Mouse (Mus musculus): Measurements from ENCODE around the gene Crlf3. TPM values are rescaled to one million over a fixed set of nuclear protein-coding genes. Genes with fewer than 3 reads are reported as not detected.
A peak's percentile ranks its signal among the peaks of the same experiment; 100 is the strongest.

The Crlf3 gene
- 53.8 and 57.1 TPM in 2 replicates for polyA plus RNA-seq (2014; fragmentation: Nextera tagmentation; extraction: Ambion mirVana)

DNA sequence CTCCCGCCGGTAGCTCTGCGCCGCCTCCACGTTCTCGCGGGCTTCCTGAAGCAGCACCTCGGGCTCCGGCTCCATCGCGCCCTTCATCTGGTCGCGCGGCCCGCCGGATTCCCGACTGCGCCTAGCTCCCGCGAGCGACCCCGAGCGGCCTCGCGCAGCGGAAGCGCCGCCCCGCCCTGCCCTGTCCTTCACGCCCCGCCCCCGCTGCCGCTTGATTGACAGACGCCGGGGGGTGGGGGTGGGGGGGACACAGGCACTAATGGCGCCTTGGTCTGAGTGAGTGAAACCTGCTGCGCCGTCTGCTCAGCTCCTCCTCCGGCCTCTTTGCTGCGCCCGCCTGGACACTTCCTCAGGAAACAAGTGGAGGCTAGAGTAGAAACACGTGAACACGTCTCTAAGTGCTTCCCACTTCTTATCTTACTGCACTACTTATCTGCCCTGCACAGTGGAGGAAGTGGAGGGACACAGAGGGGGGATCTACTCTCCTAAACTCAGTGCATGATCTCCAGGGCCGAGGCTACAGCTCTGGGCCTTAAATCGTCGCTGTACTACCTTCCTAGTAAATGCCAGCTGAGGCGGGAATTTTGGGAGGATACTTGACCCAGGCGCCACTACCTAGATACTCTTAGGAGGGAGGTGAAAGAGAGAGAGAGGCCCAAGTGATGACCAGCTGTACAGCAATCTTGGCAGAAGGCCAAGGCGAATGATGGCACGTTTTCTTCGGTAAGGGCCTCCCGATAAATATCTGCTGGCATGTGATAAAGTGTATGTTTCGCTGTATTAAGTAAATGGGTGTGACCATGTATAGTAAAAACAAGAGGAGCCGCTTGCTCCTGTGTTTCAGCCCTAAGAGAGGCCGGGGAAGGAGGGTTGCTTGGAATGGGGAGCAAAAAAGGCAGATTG, at the start of gene Crlf3:
TSS of gene Crlf3 (minus strand) at position 166 of the 903 bp plus-strand sequence.
- peak; percentile 95 for DNase-seq (ENCODE audit: low spot score)
- H3K4me2 ChIP-seq (ENCODE audit: low read depth, low read length) = peak within 1 kb of the TSS; percentile 69
- WGBS = 7% methylated on average over 54 of the region's 55 CpGs
- H3K27me3 ChIP-seq (ENCODE audit: control insufficient read depth, insufficient read depth, low read length) = no peaks in the 10 kb centered on the region
- H3K36me3 ChIP-seq (replicated peaks; ENCODE audit: control insufficient read depth, insufficient read depth, low read depth, low read length) = no peaks in the 10 kb centered on the region
- ATAC-seq (replicated peaks; ENCODE audit: insufficient number of reproducible peaks, low FRiP score, low TSS enrichment, low read depth) = peak; percentile 91
- H3K9ac ChIP-seq (replicated peaks; ENCODE audit: low read length) = peak within 1 kb of the TSS; percentile 97
- H3K9me3 ChIP-seq (replicated peaks; ENCODE audit: control insufficient read depth, low read length) = no peaks in the 10 kb centered on the region
- H3K4me3 ChIP-seq (ENCODE audit: low read depth, low read length) = peak within 1 kb of the TSS; percentile 92
- H3K4me1 ChIP-seq (ENCODE audit: control insufficient read depth, insufficient read depth, low read length) = no peaks in the 10 kb centered on the region
- peak within 1 kb of the TSS; percentile 95 for H3K27ac ChIP-seq (replicated peaks; ENCODE audit: low read depth, low read length)

DNA sequence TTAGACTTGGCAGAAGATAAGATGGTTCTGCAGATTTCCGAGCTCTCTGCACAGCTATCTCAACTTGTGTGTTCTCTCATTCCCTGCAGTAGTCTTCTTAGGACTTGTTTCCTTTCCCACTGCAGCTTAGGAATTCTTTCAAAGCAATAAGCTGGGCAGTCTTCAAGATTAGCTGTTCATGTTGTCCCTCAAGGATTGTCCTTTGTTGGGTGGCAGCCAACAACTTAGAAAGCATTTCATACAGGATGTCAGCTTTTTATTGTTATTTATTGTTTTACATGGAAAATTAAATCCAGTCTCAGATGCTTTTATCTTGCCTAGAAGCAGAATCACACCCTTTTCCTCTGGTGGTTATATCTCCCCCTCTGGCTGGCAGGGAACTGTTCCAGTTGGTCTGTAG, 35.6 kb upstream of the Crlf3 start:
- H3K36me3 ChIP-seq (replicated peaks; ENCODE audit: control insufficient read depth, insufficient read depth, low read depth, low read length) = peaks cover 5% of the 10 kb centered on the region
- no peaks in the 10 kb centered on the region for H3K9me3 ChIP-seq (replicated peaks; ENCODE audit: control insufficient read depth, low read length)
- no peaks in the 10 kb centered on the region for H3K4me1 ChIP-seq (ENCODE audit: control insufficient read depth, insufficient read depth, low read length)
- no peak overlapping the region for H3K9ac ChIP-seq (replicated peaks; ENCODE audit: low read length)
- WGBS = 91% methylated on average over 1 of the region's 1 CpGs
- DNase-seq (ENCODE audit: low spot score) (no peak), ATAC-seq (replicated peaks; ENCODE audit: insufficient number of reproducible peaks, low FRiP score, low TSS enrichment, low read depth) (no peak)
- H3K27me3 ChIP-seq (ENCODE audit: control insufficient read depth, insufficient read depth, low read length) = no peaks in the 10 kb centered on the region
- no peak overlapping the region for H3K4me3 ChIP-seq (ENCODE audit: low read depth, low read length)
- H3K27ac ChIP-seq (replicated peaks; ENCODE audit: low read depth, low read length) = no peak overlapping the region
- H3K4me2 ChIP-seq (ENCODE audit: low read depth, low read length) = no peak overlapping the region

DNA sequence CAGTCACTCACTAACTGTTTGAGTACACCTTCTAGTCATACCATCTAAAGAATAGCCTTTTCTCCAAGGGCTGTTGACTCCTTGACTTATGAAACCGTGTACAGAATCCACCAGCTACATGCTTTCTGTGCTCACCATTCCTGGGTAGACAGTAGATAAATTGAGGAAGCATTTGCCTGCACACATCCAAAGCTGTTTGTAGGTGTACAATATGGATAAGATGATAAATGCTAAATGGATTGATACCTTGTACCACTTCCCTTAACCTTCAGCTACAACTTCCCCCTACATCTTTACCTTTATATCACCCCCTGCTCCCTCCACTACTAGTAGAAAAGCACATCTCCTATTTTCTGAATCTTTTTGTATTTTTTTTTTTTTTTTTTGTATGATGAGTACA, 23.6 kb upstream of the Crlf3 start:
- no peak overlapping the region for H3K27ac ChIP-seq (replicated peaks; ENCODE audit: low read depth, low read length)
- no peak overlapping the region for H3K4me2 ChIP-seq (ENCODE audit: low read depth, low read length)
- H3K36me3 ChIP-seq (replicated peaks; ENCODE audit: control insufficient read depth, insufficient read depth, low read depth, low read length) = peaks cover 2% of the 10 kb centered on the region
- 90% methylated on average over 1 of the region's 1 CpGs for WGBS
- no peak overlapping the region for H3K4me3 ChIP-seq (ENCODE audit: low read depth, low read length)
- DNase-seq (ENCODE audit: low spot score) = no peak
- H3K9me3 ChIP-seq (replicated peaks; ENCODE audit: control insufficient read depth, low read length) = no peaks in the 10 kb centered on the region
- ATAC-seq (replicated peaks; ENCODE audit: insufficient number of reproducible peaks, low FRiP score, low TSS enrichment, low read depth) = no peak
- H3K9ac ChIP-seq (replicated peaks; ENCODE audit: low read length) = no peak overlapping the region
- H3K27me3 ChIP-seq (ENCODE audit: control insufficient read depth, insufficient read depth, low read length) = no peaks in the 10 kb centered on the region
- H3K4me1 ChIP-seq (ENCODE audit: control insufficient read depth, insufficient read depth, low read length) = no peaks in the 10 kb centered on the region

DNA sequence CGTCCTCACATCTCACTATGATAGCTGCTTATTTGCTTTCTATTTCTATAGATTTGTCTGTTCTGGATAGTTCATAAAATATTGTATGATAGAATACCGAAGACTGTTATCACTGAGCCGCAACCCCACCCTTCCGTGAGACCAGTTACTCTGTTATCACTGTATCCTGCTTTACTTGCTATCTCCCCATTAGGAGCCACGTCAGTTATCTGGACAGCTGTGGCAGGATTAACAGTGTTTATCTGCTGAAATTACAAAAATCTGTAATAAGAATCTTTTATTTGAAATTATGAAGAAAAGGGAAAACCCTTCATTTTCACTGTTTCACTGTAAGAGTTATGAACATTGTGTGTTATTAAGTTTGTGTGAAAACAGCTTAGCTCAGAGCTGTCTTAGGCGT, 20.5 kb upstream of the Crlf3 start:
- ATAC-seq (replicated peaks; ENCODE audit: insufficient number of reproducible peaks, low FRiP score, low TSS enrichment, low read depth) = no peak
- WGBS = 90% methylated on average over 6 of the region's 6 CpGs

DNA sequence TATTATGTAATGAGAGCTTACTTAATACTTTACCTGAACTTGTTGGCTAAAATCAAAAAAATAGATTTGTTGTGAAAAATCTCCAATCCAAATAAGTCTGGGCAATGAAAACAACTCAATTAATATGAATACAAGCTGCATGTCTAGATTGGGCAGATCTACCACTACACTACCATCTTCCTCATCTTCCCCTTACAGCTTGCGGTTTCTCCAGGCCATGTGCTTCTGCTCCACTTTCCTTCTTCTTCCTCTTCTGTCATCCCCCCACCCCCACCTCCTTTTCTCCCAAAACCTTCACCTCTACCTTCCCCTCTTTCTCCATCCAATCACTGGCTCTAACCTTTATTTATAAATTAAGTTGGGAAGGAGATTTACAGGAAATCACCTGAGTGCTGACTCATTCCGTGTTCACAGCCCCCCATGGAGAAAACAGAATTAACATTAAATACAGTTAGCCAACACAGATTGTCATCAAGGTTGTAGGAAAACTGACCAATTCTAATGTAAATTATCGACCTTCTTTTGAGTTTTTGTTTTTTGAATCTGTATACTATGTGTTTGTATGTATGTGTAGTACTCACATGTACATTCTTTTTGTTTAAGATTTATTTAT, 17.8 kb upstream of the Crlf3 start:
- Histone ChIP-seq H3K36me3 (replicated peaks; ENCODE audit: control insufficient read depth, insufficient read depth, low read depth, low read length) (peaks cover 2% of the 10 kb centered on the region), H3K4me3 (ENCODE audit: low read depth, low read length) (no peak overlapping the region), H3K4me1 (ENCODE audit: control insufficient read depth, insufficient read depth, low read length) (no peaks in the 10 kb centered on the region), H3K4me2 (ENCODE audit: low read depth, low read length) (no peak overlapping the region), H3K9me3 (replicated peaks; ENCODE audit: control insufficient read depth, low read length) (no peaks in the 10 kb centered on the region), H3K27ac (replicated peaks; ENCODE audit: low read depth, low read length) (no peak overlapping the region), H3K27me3 (ENCODE audit: control insufficient read depth, insufficient read depth, low read length) (no peaks in the 10 kb centered on the region), H3K9ac (replicated peaks; ENCODE audit: low read length) (no peak overlapping the region)
- WGBS = 95% methylated on average over 3 of the region's 3 CpGs
- ATAC-seq (replicated peaks; ENCODE audit: insufficient number of reproducible peaks, low FRiP score, low TSS enrichment, low read depth) (no peak), DNase-seq (ENCODE audit: low spot score) (no peak)

More for the DNA sequence above, 20.5 kb upstream of the Crlf3 start:
- no peak overlapping the region for H3K27ac ChIP-seq (replicated peaks; ENCODE audit: low read depth, low read length)
- H3K27me3 ChIP-seq (ENCODE audit: control insufficient read depth, insufficient read depth, low read length) = no peaks in the 10 kb centered on the region
- H3K9ac ChIP-seq (replicated peaks; ENCODE audit: low read length) = no peak overlapping the region
- no peak overlapping the region for H3K4me2 ChIP-seq (ENCODE audit: low read depth, low read length)
- no peak for DNase-seq (ENCODE audit: low spot score)
- H3K36me3 ChIP-seq (replicated peaks; ENCODE audit: control insufficient read depth, insufficient read depth, low read depth, low read length) = peaks cover 2% of the 10 kb centered on the region
- H3K9me3 ChIP-seq (replicated peaks; ENCODE audit: control insufficient read depth, low read length) = no peaks in the 10 kb centered on the region
- H3K4me1 ChIP-seq (ENCODE audit: control insufficient read depth, insufficient read depth, low read length) = no peaks in the 10 kb centered on the region
- H3K4me3 ChIP-seq (ENCODE audit: low read depth, low read length) = no peak overlapping the region

DNA sequence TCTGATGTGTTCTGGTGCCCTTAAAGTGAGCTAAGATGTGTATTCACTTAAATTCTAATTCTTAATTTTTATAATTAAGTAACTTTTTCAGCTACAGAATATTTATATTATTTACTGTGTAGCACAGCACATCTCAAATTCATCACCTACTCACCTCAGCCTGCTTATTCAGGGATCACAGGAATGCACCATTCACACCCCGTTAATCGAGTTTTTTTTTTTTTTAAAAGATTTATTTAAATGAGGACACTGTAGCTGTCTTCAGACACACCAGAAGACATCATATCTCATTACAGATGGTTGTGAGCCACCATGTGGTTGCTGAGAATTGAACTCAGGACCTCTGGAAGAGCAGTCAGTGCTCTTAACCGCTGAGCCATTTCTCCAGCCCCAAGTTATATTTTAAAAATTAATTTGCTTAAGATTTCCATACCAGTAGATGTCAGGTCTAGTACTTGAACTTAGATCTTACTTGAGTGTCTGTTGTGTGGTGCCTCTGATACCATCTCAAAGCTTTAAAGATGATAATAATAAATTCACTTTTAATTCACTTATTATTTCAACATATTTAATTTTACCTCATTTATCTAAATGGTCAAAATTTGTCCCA, 9.9 kb upstream of the Crlf3 start:
- Histone ChIP-seq H3K27ac (replicated peaks; ENCODE audit: low read depth, low read length) (no peak overlapping the region), H3K36me3 (replicated peaks; ENCODE audit: control insufficient read depth, insufficient read depth, low read depth, low read length) (no peaks in the 10 kb centered on the region), H3K9ac (replicated peaks; ENCODE audit: low read length) (no peak overlapping the region), H3K27me3 (ENCODE audit: control insufficient read depth, insufficient read depth, low read length) (no peaks in the 10 kb centered on the region), H3K4me3 (ENCODE audit: low read depth, low read length) (peak overlapping the region; percentile 99), H3K9me3 (replicated peaks; ENCODE audit: control insufficient read depth, low read length) (no peaks in the 10 kb centered on the region), H3K4me1 (ENCODE audit: control insufficient read depth, insufficient read depth, low read length) (no peaks in the 10 kb centered on the region), H3K4me2 (ENCODE audit: low read depth, low read length) (peak overlapping the region; percentile 57; the same call in 1 of the 2 replicates)
- WGBS = 64% methylated on average over 3 of the region's 3 CpGs
- ATAC-seq (replicated peaks; ENCODE audit: insufficient number of reproducible peaks, low FRiP score, low TSS enrichment, low read depth) (no peak), DNase-seq (ENCODE audit: low spot score) (no peak)

DNA sequence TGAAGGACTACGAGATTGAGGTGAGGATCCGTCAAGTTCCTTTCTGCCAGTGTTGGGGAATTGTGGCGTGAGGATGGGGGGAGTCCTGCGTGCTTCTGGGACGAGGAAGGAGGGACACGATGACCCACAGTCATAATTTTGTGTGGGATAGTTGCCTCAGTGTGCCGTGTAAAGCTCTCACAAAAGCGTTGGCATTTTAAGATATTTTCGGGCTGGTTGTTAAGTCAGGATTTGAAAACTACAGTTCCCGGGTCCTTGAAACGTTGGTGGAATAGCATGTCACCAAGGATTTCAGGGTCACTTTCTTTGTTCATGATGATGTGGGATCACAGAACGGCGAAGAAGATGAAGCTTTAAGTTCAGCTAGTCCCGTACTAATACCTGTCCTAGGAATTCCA, 9.0 kb upstream of the Crlf3 start:
- no peaks in the 10 kb centered on the region for H3K4me1 ChIP-seq (ENCODE audit: control insufficient read depth, insufficient read depth, low read length)
- peak overlapping the region; percentile 41; the same call in 1 of the 2 replicates for H3K27ac ChIP-seq (replicated peaks; ENCODE audit: low read depth, low read length)
- H3K4me3 ChIP-seq (ENCODE audit: low read depth, low read length) = peak overlapping the region; percentile 99
- H3K27me3 ChIP-seq (ENCODE audit: control insufficient read depth, insufficient read depth, low read length) = no peaks in the 10 kb centered on the region
- WGBS = under 1% methylated on average over 14 of the region's 14 CpGs
- H3K9me3 ChIP-seq (replicated peaks; ENCODE audit: control insufficient read depth, low read length) = no peaks in the 10 kb centered on the region
- H3K9ac ChIP-seq (replicated peaks; ENCODE audit: low read length) = peak overlapping the region; percentile 97
- ATAC-seq (replicated peaks; ENCODE audit: insufficient number of reproducible peaks, low FRiP score, low TSS enrichment, low read depth) (no peak), DNase-seq (ENCODE audit: low spot score) (peak; percentile 15)
- H3K36me3 ChIP-seq (replicated peaks; ENCODE audit: control insufficient read depth, insufficient read depth, low read depth, low read length) = no peaks in the 10 kb centered on the region
- H3K4me2 ChIP-seq (ENCODE audit: low read depth, low read length) = peak overlapping the region; percentile 57
